Mouse (Mus musculus) heart, adult 2 months (tissue): ENCODE results near the gene Gtse1.

ENCODE experiments used
- CTCF ChIP-seq: fragments of 200-600 bp; IDR thresholded peaks from 2 replicates; pipeline ENCODE4 v1.8.1; 2022; ENCODE audit warnings: antibody characterized with exemption, mild to moderate bottlenecking, moderate library complexity
- POLR2A ChIP-seq: fragments of 200-500 bp; IDR thresholded peaks from 2 replicates; pipeline ENCODE4 v1.6.1; 2011; ENCODE audit warnings: mild to moderate bottlenecking, low read depth, low read length, control low read depth; ENCODE audit not compliant: insufficient read depth

DNA sequence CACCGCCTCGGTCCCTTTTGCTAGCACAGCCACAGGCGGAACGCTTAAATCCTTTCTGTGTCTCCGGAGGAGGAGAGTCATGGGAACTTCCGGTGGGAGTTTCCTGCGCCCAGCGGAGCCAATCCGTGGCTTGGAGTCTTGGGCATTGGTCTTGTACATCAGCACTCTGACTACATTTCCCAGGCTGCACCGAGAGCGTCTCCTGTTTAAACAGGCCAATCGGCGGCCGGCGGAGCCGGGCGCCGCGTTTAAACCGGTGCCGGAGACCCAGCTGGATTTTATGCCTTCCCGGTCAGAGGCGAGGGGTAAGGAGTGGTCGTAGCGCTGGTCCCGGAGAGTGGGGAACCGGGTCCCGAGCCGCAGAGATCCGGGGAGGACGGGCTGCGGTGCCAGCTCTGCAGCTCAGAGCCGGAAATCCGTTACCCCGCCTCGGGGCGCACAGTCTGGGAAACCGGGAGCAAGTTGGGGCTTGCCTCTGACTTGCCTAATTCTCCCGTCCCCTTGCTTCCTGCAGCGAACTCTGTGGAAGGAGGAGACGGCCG is at the start of gene Gtse1:
- TF ChIP-seq CTCF (0 out of 2 replicates have a peak, but pooled peaks have one; percentile 5), POLR2A (peak; percentile 86)
